Mouse (Mus musculus) brown adipose tissue, adult 24 weeks (tissue): Measurements from ENCODE around the gene Dmtf1. TPM values are rescaled to one million over a fixed set of nuclear protein-coding genes. Genes with fewer than 3 reads are reported as not detected.

Experiments used
- H3K27ac ChIP-seq: fragments of 200-500 bp; replicated peaks from 2 replicates; pipeline ENCODE4 v1.5.1; 2012; ENCODE audit warnings: low read depth, mild to moderate bottlenecking, low read length
- H3K4me1 ChIP-seq: fragments of 200-500 bp; 2 replicates; pipeline ENCODE4 v1.6.1; 2012; ENCODE audit warnings: low read length, mixed read lengths; ENCODE audit not compliant: control insufficient read depth, insufficient read depth, insufficient read length
- H3K4me3 ChIP-seq: fragments of 200-500 bp; 2 replicates; pipeline ENCODE4 v1.5.1; 2012; ENCODE audit warnings: low read depth, mild to moderate bottlenecking, low read length, moderate library complexity; ENCODE audit not compliant: insufficient read depth
- polyA plus RNA-seq: library from polyadenylated mRNA; stranded (reverse); fragments of >200 nt; gene quantifications from 2 replicates; pipeline ENCODE4 v1.2.4, GENCODE M21; 2012; ENCODE audit not compliant: missing spikeins, insufficient read depth, insufficient read length

The Dmtf1 gene
- polyA plus RNA-seq, 1 experiment: 9.7 TPM

DNA sequence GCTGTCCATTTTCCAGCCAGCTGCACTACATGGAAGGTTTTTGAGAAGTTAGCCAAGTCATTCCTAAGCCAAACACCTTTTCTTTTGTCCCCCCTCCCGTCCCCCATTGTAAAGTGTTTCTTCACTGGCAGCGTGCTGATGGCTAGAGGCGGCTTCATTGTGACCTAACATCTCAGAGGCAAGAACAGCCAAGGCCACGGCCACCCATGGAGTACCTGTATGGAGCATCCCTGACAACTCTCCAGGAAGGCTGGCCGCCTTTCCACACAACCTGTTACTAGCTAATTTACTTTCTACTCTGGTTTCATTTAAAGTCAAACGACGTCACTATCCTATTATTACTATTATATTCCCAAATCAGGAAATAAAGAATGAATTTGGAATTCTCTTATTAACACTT lies 29.8 kb downstream of the Dmtf1 start:
- no peak overlapping the region for H3K27ac ChIP-seq
- H3K4me3 ChIP-seq: no peak overlapping the region
- H3K4me1 ChIP-seq: no peaks in the 10 kb centered on the region

DNA sequence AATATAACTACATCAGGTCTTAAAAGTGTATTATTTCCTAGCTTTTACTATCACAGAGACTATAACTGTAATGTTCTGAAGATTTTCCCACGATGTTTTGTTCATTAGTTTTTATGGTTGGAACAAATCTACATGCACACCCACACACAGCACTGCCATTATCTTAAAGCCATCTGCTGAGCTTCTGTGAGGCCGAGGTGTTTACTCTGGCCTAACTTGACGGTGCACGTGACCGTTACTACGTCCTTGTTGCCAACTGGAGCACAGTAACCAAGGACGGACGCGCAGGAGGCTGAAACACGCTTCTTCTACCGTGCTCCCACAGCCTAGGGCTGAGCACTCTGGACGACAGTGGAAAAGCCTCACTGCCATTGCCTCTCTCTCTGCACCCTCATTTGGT lies 33.0 kb downstream of the Dmtf1 start:
- Histone ChIP-seq H3K4me3 (no peak overlapping the region), H3K4me1 (no peaks in the 10 kb centered on the region), H3K27ac (no peak overlapping the region)

DNA sequence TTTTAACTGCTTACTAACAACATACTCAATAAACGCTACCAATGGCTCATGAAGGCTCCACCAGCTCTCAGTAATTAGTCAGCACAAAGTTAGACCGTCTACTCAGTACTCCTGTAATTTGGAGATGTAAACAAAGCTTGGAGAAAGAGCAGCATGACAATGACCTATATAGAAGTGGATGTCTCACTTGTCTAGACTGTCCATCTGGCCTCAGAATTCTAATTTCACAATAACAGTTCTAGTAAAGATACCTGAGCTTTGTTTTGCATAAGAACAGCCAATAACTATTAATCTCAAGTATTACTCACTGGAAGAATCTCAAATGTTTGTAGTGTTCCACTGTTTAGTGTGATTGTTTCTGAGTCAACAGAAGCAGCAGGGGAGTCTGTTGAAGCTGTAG lies 37.4 kb downstream of the Dmtf1 start:
- no peaks in the 10 kb centered on the region for H3K4me1 ChIP-seq
- no peak overlapping the region for H3K27ac ChIP-seq
- no peak overlapping the region for H3K4me3 ChIP-seq

DNA sequence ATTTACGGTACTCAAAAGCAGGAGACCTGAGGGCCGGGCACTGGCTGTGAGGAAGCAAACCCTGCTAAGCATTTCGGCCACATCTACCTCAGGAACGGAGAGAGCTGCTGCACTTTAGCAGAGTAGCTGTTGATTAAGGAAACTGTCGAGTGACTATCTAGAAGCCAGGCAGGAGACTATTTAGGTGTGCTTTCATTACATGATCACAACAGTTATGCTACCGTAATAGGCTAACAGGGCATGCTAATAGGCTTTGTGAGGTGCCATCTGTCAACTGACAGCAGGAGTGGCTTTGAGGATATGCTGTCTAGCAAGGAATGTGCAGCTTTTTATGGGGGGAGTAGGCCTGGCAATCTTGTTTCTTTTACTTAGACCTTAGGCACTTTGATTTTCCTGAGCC lies 47.4 kb downstream of the Dmtf1 start:
- no peaks in the 10 kb centered on the region for H3K4me1 ChIP-seq
- no peak overlapping the region for H3K27ac ChIP-seq
- H3K4me3 ChIP-seq: no peak overlapping the region

DNA sequence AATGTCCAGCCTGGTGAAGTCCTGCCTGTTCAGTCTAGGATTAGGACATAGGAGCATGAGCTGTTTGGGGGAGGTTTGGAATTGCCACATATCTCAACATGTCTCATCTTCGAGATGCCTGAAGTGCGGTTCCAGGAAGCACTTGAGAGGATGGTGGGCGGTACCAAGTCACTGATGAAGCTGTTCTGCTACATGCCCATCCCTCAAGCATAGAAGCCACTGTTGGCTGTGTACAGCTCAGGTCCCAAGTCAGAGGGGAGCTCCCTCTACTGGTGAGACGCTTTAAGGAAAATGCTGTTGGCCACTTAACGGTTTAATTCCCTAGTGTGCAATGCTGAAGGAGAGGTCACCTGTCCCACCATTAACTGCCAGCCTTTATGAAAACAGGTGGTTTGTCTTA lies 49.8 kb downstream of the Dmtf1 start:
- H3K4me3 ChIP-seq: no peak overlapping the region
- no peak overlapping the region for H3K27ac ChIP-seq
- H3K4me1 ChIP-seq: peaks cover 3% of the 10 kb centered on the region

DNA sequence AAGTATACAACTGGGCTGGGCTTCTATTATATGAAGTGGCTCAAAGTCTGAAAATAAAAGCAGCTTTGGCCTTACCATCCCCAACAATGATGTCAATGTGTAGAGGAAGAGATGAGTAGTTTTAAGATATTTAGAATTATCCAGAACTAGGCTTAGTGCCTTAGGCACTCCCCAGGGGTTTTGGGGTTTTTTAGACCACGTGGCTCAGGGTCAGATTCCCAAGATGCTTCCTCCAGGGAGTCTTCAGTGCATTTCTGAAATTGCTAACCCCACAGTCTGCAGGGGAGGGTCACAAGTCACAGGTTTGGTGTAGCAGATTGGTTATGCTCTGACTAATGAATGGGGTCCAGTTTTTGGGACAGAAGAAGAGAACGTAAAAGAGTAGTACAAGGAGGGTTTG lies 50.3 kb downstream of the Dmtf1 start:
- peaks cover 6% of the 10 kb centered on the region for H3K4me1 ChIP-seq
- no peak overlapping the region for H3K27ac ChIP-seq
- no peak overlapping the region for H3K4me3 ChIP-seq

DNA sequence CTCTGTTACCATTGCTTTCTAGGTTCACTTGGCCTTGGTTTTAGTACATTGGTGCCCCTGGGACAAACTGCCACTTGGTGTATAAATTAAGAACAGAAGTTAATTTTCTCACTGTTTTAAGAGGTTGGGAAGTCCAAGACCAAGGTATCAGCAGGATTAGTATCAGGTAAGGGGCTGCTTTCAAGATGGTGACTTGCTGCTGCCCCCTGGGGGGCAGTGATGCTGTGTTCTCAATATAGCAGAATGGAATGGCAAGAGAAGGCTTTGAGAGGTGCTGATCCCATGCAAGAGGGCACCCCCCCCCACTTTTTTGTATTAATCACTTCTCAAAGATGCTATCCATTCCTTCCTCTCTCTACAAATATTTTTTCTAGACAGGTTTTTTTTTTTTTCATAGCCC lies 52.0 kb downstream of the Dmtf1 start:
- no peak overlapping the region for H3K27ac ChIP-seq
- peaks cover 6% of the 10 kb centered on the region for H3K4me1 ChIP-seq
- H3K4me3 ChIP-seq: no peak overlapping the region

DNA sequence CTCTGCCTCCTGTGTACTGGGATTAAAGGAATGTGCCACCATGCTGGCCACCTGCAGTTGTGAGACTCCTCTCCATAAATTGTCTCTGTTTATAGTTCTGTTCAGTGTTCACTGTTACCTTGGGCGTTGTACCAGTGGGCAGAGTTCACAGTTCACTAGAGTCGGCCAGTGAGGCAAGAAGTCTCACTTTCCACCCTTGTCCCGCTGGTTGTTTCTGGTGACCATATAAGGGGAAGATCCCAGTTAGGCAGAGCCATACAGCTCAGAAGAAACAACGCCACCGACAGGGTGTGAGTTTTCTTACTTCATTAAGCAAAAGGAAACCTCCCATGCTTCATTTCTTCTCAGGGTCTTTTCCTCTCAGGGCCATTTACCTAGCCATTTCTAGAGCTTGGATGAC lies 53.1 kb downstream of the Dmtf1 start:
- H3K4me1 ChIP-seq: peaks cover 6% of the 10 kb centered on the region
- H3K4me3 ChIP-seq: no peak overlapping the region
- no peak overlapping the region for H3K27ac ChIP-seq

DNA sequence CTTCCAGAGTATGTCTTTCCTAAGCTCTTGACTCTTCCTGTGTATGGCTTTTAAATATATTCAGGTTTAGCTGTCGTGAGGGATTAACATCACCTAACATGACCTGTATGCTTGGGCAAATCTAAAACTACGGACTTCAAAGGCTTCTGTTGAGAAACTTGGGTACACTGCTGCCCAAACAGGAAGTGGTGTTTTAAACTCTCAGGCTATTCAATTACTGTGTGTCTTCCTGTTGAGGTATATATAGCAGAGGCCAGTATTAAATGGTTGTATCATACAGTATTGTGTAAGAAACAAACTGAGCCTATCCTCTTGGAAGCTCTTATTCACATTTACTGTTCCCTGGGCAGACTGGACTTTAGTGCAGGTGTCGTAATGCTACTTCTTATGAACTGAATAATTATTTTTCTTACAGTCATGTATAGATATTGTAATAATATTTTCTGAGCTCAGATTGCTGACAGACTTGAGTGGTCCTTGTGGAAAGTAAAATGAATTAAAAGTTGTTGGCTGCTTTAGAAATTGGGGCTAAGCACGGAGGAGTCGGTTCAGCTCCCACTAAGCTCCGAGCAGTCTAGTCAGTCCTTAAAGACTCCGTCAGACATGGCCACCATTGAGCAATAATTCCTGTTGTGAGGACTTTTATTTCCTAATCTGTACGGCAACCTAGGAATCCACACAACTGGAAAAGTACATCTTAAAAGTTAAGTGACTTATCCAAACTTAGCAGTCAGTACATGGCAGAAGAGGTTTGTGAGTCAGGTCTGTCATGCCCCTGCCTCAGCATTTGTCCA lies 54.1 kb downstream of the Dmtf1 start:
- Histone ChIP-seq H3K4me3 (no peak overlapping the region), H3K27ac (peak overlapping the region; percentile 46; the same call in 1 of the 2 replicates)

DNA sequence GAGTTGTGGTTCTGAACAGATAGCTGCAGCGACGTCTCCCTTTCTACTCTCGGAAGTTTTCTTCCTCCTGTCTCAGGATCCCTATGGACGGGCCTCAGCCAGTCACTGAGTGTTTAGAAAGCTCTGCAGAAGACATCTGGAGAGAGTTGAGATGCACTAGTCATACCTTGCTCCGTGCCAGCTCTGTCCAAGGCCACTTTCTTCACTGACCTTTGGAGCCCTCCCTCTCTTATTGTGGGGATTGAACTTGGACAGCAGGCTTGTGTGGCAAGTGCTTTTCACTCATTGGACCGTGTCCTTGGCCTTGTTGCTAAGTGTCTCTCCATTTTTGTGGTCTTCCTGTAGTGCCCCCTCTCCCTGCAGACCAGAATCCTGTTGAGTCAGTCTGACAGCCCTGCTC lies 54.8 kb downstream of the Dmtf1 start:
- peaks cover 12% of the 10 kb centered on the region for H3K4me1 ChIP-seq
- H3K4me3 ChIP-seq: no peak overlapping the region
- peak overlapping the region; percentile 46 for H3K27ac ChIP-seq

More for the DNA sequence above, 54.1 kb downstream of the Dmtf1 start:
- peaks cover 9% of the 10 kb centered on the region for H3K4me1 ChIP-seq

DNA sequence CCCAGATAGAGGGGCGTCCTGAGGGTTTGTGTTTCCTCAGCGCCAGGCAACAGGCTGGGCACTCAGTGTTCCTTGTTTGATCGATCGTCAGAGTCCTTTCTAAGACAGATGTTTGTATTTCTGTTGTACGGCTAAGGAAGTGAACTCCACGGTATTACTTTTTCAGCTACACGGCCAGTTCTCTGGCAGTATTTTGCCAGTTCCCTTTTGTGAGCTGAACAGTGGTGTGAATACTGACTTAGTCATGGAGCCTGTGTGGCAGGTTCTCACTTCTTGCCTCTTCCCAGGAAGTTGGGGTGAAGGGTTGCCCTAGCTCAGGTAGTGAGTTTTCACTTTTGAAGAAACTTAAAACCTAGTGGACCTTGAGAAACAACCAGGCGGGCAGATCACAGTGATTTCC lies 57.6 kb downstream of the Dmtf1 start:
- no peak overlapping the region for H3K4me3 ChIP-seq
- no peak overlapping the region for H3K27ac ChIP-seq
- H3K4me1 ChIP-seq: peaks cover 12% of the 10 kb centered on the region

DNA sequence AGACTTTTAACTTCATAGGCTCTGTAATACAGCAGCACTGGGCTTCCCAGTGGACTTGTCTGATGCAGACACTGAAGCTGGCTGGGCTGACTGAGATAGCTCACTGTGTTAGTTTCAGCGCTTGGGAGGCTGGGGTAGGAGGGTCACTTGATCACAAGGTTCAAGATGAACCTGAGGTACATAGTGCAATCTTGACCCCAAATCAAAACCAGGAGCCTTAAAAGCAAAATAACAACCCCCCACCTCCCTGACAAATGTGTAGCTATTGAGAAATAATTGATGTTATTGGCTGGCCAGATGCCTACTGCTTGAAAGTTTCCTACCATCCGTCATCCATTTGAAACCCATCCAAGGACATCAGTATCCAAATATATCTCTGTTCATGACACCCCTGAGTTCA lies 58.9 kb downstream of the Dmtf1 start:
- H3K27ac ChIP-seq: no peak overlapping the region
- H3K4me3 ChIP-seq: no peak overlapping the region
- H3K4me1 ChIP-seq: peaks cover 12% of the 10 kb centered on the region

DNA sequence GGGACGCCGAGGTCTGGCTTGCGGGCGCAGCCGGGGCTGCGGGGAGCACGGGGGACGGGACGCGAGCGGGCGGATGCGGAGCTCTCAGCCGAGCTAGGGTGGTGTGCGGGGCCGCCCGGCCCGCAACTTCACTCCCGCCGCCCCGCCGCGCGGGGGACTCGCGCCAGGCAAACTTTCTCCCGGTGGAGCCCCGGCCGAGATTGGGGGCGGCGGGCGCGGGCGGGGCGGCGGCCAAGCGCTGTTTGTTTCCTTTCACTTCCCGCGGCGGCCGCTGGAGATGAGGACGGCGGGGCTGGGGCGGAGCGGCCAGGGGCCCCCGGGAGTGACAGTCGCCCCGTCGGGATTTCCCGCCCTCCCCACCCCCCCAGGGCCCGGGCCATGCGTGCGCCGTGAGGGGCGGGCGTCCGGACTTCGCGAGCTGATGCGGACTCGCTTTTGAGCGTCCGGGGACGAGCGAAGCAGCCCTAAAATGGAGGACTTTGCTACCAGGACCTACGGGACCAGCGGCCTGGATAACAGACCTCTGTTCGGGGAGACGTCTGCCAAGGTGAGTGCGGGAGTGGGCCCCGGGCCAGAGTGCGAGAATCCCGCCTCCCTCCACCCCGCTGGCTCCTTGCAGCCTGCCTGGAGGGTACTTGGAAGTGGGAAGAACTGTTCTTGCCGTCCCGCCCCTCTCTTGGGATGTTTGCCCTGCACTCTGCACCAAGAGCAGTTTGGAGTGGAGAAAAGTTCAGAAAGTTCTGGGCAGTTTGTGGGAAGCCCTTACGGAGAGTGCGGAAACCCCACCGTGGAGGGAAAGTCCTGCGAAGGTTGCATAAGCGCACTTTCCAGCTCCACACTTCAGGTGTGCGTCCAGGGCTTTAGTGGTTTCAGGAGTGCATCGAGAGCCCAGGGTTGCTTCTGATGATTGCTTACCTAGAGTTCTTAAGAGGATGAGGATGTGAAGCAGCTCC lies 60.5 kb downstream of the Dmtf1 start:
- H3K4me1 ChIP-seq: peaks cover 6% of the 10 kb centered on the region; the same call in 1 of the 2 replicates
- peak overlapping the region; percentile 91 for H3K4me3 ChIP-seq
- H3K27ac ChIP-seq: peak overlapping the region; percentile 59; the same call in 1 of the 2 replicates

DNA sequence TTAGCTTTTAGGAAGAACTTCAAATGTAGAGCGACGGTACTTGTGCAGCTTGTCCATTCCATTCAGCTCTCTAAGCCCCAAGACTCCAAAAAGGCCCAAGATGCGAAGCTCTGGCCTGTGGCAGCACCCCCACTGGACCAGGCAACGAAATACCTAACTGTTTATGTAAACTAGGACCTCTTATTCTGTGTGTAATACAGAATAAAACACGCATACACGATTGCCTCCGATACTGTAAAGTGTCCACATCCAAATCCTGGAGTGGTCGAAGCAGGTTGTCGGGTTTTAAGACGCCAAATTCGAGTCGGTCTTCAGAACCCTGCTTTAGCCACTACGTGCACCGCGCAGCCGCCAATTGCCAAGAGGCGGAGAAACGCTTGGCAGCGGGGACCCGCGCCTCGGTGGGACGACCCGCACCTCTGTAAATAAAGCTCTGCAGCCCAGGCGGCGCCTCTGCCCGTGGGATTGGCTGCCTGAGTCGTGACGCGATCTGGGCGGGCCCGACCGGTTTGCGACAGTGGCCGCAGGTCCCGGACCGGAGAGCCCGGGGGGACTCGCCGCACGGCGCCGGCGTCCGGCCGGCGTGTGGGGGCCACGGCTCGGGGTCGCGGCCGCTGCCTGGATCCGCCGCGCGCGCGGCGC lies 61.2 kb downstream of the Dmtf1 start, which contains the start of gene Tmem243:
TSS of gene Tmem243 (plus strand) at position 462 of the 642 bp plus-strand sequence.
- peaks cover 6% of the 10 kb centered on the region; the same call in 1 of the 2 replicates for H3K4me1 ChIP-seq
- peak within 1 kb of the TSS; percentile 91 for H3K4me3 ChIP-seq
- H3K27ac ChIP-seq: peak within 1 kb of the TSS; percentile 59

DNA sequence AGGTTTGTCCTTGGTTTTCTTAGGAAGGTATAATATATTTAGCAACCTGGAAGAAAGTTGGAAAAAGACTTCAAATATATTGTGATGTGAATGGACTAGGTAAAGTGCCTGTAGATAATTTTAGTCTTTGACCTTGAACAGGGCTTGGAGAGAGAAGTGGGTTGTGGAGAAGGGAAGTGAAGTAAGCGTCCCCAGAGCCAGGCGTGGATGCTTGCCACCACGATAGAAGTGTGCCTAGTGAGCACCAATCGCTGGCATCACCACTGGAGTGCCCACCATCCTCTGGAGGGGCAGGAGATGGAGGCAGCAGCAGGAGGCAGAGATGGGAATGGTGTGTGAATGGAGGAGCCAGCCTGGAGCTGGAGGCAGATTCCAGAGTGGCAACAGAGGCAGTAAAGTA lies 68.1 kb downstream of the Dmtf1 start:
- H3K27ac ChIP-seq: no peak overlapping the region

More for the DNA sequence above, 68.1 kb downstream of the Dmtf1 start:
- Histone ChIP-seq H3K4me3 (no peak overlapping the region), H3K4me1 (0 out of 2 replicates have a peak, but pooled peaks cover 2% of the 10 kb centered on the region)
